Mouse (Mus musculus): ENCODE measurements at regions not wholly inside any gene's neighbourhood (a gene's known extent, or its start where the extent isn't known, plus 50 kb on each side); places are given as distances from the start of the nearest gene placed in this dataset.
A peak's percentile ranks its signal among the peaks of the same experiment; 100 is the strongest.

GRCm38 (mm10) chr6:95179993-95180392 lies 63.0 kb downstream of the Kbtbd8 start:
- DNase-seq = no peak

- no peak for DNase-seq
These were observed 65.2 kb downstream of the Kbtbd8 start for GRCm38 (mm10) chr6:95182238-95182637.

GRCm38 (mm10) chr6:95185074-95185931 lies 68.3 kb downstream of the Kbtbd8 start:
- no peak for DNase-seq

- DNase-seq = no peak
These were observed 79.6 kb downstream of the Kbtbd8 start for GRCm38 (mm10) chr6:95196631-95197030.

GRCm38 (mm10) chr6:95198611-95199010 lies 81.6 kb downstream of the Kbtbd8 start:
- DNase-seq = no peak

GRCm38 (mm10) chr6:95202291-95202790 lies 85.3 kb downstream of the Kbtbd8 start:
- no peak for DNase-seq

- no peak for DNase-seq
These were observed 85.9 kb downstream of the Kbtbd8 start for GRCm38 (mm10) chr6:95202978-95203377.

- DNase-seq = no peak
These were observed 87.2 kb downstream of the Kbtbd8 start for GRCm38 (mm10) chr6:95204231-95204630.

- peak; percentile 12 to 23 for DNase-seq
These were observed 90.0 kb downstream of the Kbtbd8 start for GRCm38 (mm10) chr6:95207063-95207462.

- no peak for DNase-seq
These were observed 100.4 kb downstream of the Kbtbd8 start for GRCm38 (mm10) chr6:95217431-95217830.

GRCm38 (mm10) chr6:95218830-95219229 lies 101.8 kb downstream of the Kbtbd8 start:
- DNase-seq = no peak

GRCm38 (mm10) chr6:95223537-95223936 lies 98.4 kb upstream of the Gm10234 start:
- peak; percentile 73 to 75 for DNase-seq

- no peak for DNase-seq
These were observed 92.0 kb upstream of the Gm10234 start for GRCm38 (mm10) chr6:95229885-95230284.

- DNase-seq = no peak
These were observed 87.2 kb upstream of the Gm10234 start for GRCm38 (mm10) chr6:95234712-95235111.

- DNase-seq = no peak
These were observed 78.3 kb upstream of the Gm10234 start for GRCm38 (mm10) chr6:95243657-95244056.

GRCm38 (mm10) chr6:95244911-95245310 lies 77.0 kb upstream of the Gm10234 start:
- no peak for DNase-seq

- DNase-seq = no peak
These were observed 65.6 kb upstream of the Gm10234 start for GRCm38 (mm10) chr6:95256303-95256702.

GRCm38 (mm10) chr6:95261001-95261400 lies 60.9 kb upstream of the Gm10234 start:
- DNase-seq = no peak

GRCm38 (mm10) chr6:95264011-95264869 lies 57.7 kb upstream of the Gm10234 start:
- no peak for DNase-seq

- DNase-seq = no peak
These were observed 52.4 kb upstream of the Gm10234 start for GRCm38 (mm10) chr6:95269524-95269923.
